Mouse (Mus musculus) brown adipose tissue, adult 24 weeks (tissue): ENCODE results near the gene Lcn4. TPM values are rescaled to one million over a fixed set of nuclear protein-coding genes. Genes with fewer than 3 reads are reported as not detected.
"Not testable (repeated sequence)": the region's sequence is repeated elsewhere in the genome, so short reads cannot be mapped to it uniquely, and the experiment has no call there.

Experiments
- H3K27ac ChIP-seq: fragments of 200-500 bp; replicated peaks from 2 replicates; pipeline ENCODE4 v1.5.1; 2012; ENCODE audit warnings: low read depth, mild to moderate bottlenecking, low read length
- H3K4me1 ChIP-seq: fragments of 200-500 bp; 2 replicates; pipeline ENCODE4 v1.6.1; 2012; ENCODE audit warnings: low read length, mixed read lengths; ENCODE audit not compliant: control insufficient read depth, insufficient read depth, insufficient read length
- H3K4me3 ChIP-seq: fragments of 200-500 bp; 2 replicates; pipeline ENCODE4 v1.5.1; 2012; ENCODE audit warnings: low read depth, mild to moderate bottlenecking, low read length, moderate library complexity; ENCODE audit not compliant: insufficient read depth
- polyA plus RNA-seq: library from polyadenylated mRNA; stranded (reverse); fragments of >200 nt; gene quantifications from 2 replicates; pipeline ENCODE4 v1.2.4, GENCODE M21; 2012; ENCODE audit not compliant: missing spikeins, insufficient read depth, insufficient read length

The Lcn4 gene
- not detected in 2 replicates for polyA plus RNA-seq

- Histone ChIP-seq H3K4me1 (no peaks in the 10 kb centered on the region), H3K27ac (no peak within 1 kb of the TSS), H3K4me3 (no peak within 1 kb of the TSS)
Measured at GRCm38 (mm10) chr2:26671182-26671581, at the start of gene Lcn4. Gene Lcn4 (minus strand): TSS chr2:26671282.

- Histone ChIP-seq H3K4me1 (no peaks in the 10 kb centered on the region), H3K27ac (no peak overlapping the region), H3K4me3 (no peak overlapping the region)
Measured at GRCm38 (mm10) chr2:26686171-26686675, 15.1 kb upstream of the Lcn4 start.

- Histone ChIP-seq H3K4me3 (no peak overlapping the region), H3K27ac (no peak overlapping the region), H3K4me1 (no peaks in the 10 kb centered on the region)
Measured at GRCm38 (mm10) chr2:26668746-26669145, 2.3 kb downstream of the Lcn4 start.

GRCm38 (mm10) chr2:26663551-26663950 is 7.5 kb downstream of the Lcn4 start:
- H3K4me3 ChIP-seq, H3K27ac ChIP-seq, H3K4me1 ChIP-seq: not testable (repeated sequence)

GRCm38 (mm10) chr2:26663112-26663511 is 8.0 kb downstream of the Lcn4 start:
- Histone ChIP-seq H3K4me3 (no peak overlapping the region), H3K4me1 (no peaks in the 10 kb centered on the region), H3K27ac (no peak overlapping the region)

- no peaks in the 10 kb centered on the region for H3K4me1 ChIP-seq
- H3K27ac ChIP-seq, result no peak overlapping the region
- no peak overlapping the region for H3K4me3 ChIP-seq
Measured at GRCm38 (mm10) chr2:26662509-26662882, 8.6 kb downstream of the Lcn4 start.

GRCm38 (mm10) chr2:26661768-26662508 is 9.1 kb downstream of the Lcn4 start:
- no peak overlapping the region for H3K27ac ChIP-seq
- no peaks in the 10 kb centered on the region for H3K4me1 ChIP-seq
- no peak overlapping the region for H3K4me3 ChIP-seq

- H3K27ac ChIP-seq, result no peak overlapping the region
- no peak overlapping the region for H3K4me3 ChIP-seq
- H3K4me1 ChIP-seq, result no peaks in the 10 kb centered on the region
Measured at GRCm38 (mm10) chr2:26661143-26661752, 9.8 kb downstream of the Lcn4 start.

- Histone ChIP-seq H3K27ac (no peak overlapping the region), H3K4me1 (no peaks in the 10 kb centered on the region), H3K4me3 (no peak overlapping the region)
Measured at GRCm38 (mm10) chr2:26657426-26657825, 13.7 kb downstream of the Lcn4 start.

GRCm38 (mm10) chr2:26654687-26655086 is 16.4 kb downstream of the Lcn4 start:
- Histone ChIP-seq H3K4me3 (no peak overlapping the region), H3K4me1 (no peaks in the 10 kb centered on the region), H3K27ac (no peak overlapping the region)

- H3K4me1 ChIP-seq, result no peaks in the 10 kb centered on the region
- no peak overlapping the region for H3K4me3 ChIP-seq
- H3K27ac ChIP-seq, result no peak overlapping the region
Measured at GRCm38 (mm10) chr2:26646643-26647293, 24.3 kb downstream of the Lcn4 start.

- H3K4me1 ChIP-seq, result no peaks in the 10 kb centered on the region
Measured at GRCm38 (mm10) chr2:26643942-26644341, 27.1 kb downstream of the Lcn4 start.

GRCm38 (mm10) chr2:26641006-26641647 is 30.0 kb downstream of the Lcn4 start:
- no peak overlapping the region for H3K4me3 ChIP-seq
- H3K27ac ChIP-seq, result peak overlapping the region; percentile 89
- peaks cover 4% of the 10 kb centered on the region; the same call in 1 of the 2 replicates for H3K4me1 ChIP-seq

More at GRCm38 (mm10) chr2:26643942-26644341, 27.1 kb downstream of the Lcn4 start:
- Histone ChIP-seq H3K4me3 (no peak overlapping the region), H3K27ac (no peak overlapping the region)

GRCm38 (mm10) chr2:26639838-26640830 is 30.9 kb downstream of the Lcn4 start:
- H3K4me3 ChIP-seq, result peak overlapping the region; percentile 95
- peaks cover 4% of the 10 kb centered on the region; the same call in 1 of the 2 replicates for H3K4me1 ChIP-seq
- peak overlapping the region; percentile 92 for H3K27ac ChIP-seq
